Mouse (Mus musculus): ENCODE measurements around the gene Gm45213. TPM values are rescaled to one million over a fixed set of nuclear protein-coding genes. Genes with fewer than 3 reads are reported as not detected.

The Gm45213 gene
- not detected in 2 replicates for polyA plus RNA-seq (2016; fragmentation: Nextera tagmentation; extraction: Ambion mirVana)

DNA sequence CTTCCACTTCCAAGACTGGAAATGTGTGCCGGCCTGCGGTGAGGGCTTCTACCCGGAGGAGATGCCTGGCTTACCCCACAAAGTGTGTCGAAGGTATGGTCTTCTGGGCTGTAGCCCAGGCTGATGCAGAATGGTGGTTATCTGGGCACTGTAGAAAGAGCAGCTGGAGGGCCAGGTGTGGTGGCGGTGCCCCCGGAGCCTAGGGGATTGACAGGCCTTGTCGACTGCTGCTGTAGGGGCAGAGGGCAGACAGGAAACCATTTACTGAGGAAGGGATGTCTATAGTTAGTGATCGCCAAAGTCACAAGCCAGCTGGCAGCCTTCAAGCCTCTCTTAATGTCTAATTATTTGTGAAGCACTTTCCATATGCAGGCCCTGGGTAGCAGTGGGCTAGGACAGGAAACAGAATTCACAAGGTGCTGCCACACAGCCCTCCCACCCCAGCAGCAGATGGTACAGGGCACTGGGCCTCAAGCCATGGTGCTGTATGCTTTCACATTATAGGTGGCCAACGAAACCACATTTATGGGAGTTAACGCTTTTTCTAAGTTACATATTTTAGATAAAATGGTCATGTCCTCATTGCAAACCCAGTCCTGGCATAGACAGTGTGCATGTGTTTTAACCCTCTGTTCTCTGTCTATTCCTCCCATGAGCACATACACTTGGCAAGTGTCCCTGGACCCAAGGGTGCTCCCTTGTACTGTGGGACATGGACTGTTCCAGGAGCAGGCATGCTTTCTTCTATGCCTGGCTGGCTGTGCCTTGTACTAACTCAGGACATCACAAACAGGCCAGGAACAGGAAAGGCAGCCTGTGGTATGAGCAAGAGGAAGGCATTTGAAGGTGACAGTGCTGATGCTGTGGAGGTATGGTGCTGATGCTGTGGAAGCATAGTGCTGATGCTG is at the start of gene Gm45213:
Gm45213 (plus strand) TSS at position 51 of the 908 bp plus-strand sequence.
- H3K27ac ChIP-seq (replicated peaks): no peak within 1 kb of the TSS
- H3K4me3 ChIP-seq: no peak within 1 kb of the TSS
- WGBS: 76% methylated on average over 10 of the region's 10 CpGs
- H3K36me3 ChIP-seq (replicated peaks): no peaks in the 10 kb centered on the region
- no peaks in the 10 kb centered on the region for H3K9me3 ChIP-seq
- peaks cover 13% of the 10 kb centered on the region for H3K27me3 ChIP-seq (replicated peaks; ENCODE audit: low read depth, poor library complexity, severe bottlenecking)
- H3K4me1 ChIP-seq: peaks cover 58% of the 10 kb centered on the region
- peak; percentile 21 for DNase-seq (ENCODE audit: low spot score)

GRCm38 (mm10) chr7:66001035-66001754 is 42.2 kb upstream of the Gm45213 start:
- no peak overlapping the region for H3K4me3 ChIP-seq
- WGBS: 89% methylated on average over 16 of the region's 16 CpGs
- peaks cover 8% of the 10 kb centered on the region; the same call in 1 of the 2 replicates for H3K9me3 ChIP-seq
- no peaks in the 10 kb centered on the region for H3K36me3 ChIP-seq (replicated peaks)
- no peaks in the 10 kb centered on the region for H3K27me3 ChIP-seq (replicated peaks; ENCODE audit: low read depth, poor library complexity, severe bottlenecking)
- peaks cover 10% of the 10 kb centered on the region for H3K4me1 ChIP-seq
- H3K27ac ChIP-seq (replicated peaks): no peak overlapping the region
- DNase-seq (ENCODE audit: low spot score): no peak

- Histone ChIP-seq H3K27me3 (replicated peaks; ENCODE audit: low read depth, poor library complexity, severe bottlenecking) (no peaks in the 10 kb centered on the region), H3K4me3 (no peak overlapping the region), H3K27ac (replicated peaks) (no peak overlapping the region), H3K36me3 (replicated peaks) (no peaks in the 10 kb centered on the region), H3K4me1 (peaks cover 10% of the 10 kb centered on the region), H3K9me3 (peaks cover 8% of the 10 kb centered on the region; the same call in 1 of the 2 replicates)
- WGBS: 75% methylated on average over 3 of the region's 3 CpGs
- DNase-seq (ENCODE audit: low spot score): no peak
Measured at GRCm38 (mm10) chr7:66001797-66002196, 41.6 kb upstream of the Gm45213 start.

DNA sequence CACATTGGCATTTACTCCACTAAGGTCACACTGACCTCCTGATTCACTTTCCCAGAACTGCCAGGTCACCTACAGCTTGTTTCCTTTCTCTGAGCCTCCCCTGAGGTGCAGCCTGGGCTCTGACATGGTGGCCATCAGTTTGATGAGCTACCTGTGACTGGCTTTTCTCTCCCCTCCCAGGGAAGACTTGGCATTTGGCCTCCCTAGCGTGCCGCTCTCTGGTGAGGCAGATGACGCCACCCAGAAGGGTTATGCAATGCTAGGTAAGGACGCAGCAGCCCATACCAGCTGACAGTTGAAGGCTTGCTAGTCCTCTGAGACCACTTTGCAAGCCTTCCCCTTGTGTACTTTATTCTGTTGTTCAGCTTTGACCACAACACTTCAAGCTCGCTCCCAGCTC is 40.0 kb upstream of the Gm45213 start:
- H3K27ac ChIP-seq (replicated peaks): no peak overlapping the region

DNA sequence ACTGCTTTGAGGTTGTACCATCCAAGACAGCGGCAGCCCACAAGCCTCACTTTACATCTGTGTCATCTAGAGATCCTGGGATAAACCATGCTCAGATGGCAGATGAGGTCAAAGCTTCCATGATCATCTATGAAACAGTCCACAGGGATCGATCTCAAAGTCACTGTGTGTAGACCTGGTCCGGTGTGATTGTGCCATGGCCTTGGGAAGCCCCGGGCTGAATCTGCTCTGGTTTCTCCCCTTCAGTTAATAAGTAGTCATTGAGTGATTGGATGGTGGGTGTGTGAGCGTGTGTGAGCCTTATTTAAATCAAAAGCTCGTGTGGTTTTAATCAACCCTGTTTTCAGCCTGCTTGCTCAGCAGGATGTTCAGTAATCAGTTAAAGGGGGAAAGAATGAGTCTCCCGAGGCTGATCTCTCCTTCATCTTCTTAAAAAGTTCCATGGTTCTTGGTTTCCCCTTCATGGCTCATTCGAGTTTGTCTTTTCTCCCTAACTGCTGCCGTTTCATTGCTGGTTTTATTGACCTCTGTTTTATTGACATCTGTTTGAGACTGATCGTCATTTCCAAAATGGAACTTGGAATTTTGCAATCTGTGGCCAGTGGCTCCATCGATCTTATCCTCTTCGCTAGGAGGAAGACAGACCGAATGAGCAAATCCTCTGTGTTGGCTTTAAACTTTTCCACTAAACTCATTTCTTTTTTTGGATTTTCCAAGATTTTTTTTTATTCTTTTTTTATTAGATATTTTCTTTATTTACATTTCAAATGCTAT is 39.4 kb upstream of the Gm45213 start:
- peaks cover 5% of the 10 kb centered on the region; the same call in 1 of the 2 replicates for H3K9me3 ChIP-seq
- no peaks in the 10 kb centered on the region for H3K27me3 ChIP-seq (replicated peaks; ENCODE audit: low read depth, poor library complexity, severe bottlenecking)
- H3K27ac ChIP-seq (replicated peaks): no peak overlapping the region
- peaks cover 10% of the 10 kb centered on the region for H3K4me1 ChIP-seq
- WGBS: 60% methylated on average over 13 of the region's 13 CpGs
- DNase-seq (ENCODE audit: low spot score): peak; percentile 16
- no peak overlapping the region for H3K4me3 ChIP-seq
- no peaks in the 10 kb centered on the region for H3K36me3 ChIP-seq (replicated peaks)

More for the DNA sequence above, 40.0 kb upstream of the Gm45213 start:
- Histone ChIP-seq H3K27me3 (replicated peaks; ENCODE audit: low read depth, poor library complexity, severe bottlenecking) (no peaks in the 10 kb centered on the region), H3K9me3 (peaks cover 8% of the 10 kb centered on the region; the same call in 1 of the 2 replicates), H3K4me3 (no peak overlapping the region), H3K36me3 (replicated peaks) (no peaks in the 10 kb centered on the region), H3K4me1 (peaks cover 10% of the 10 kb centered on the region)
- 90% methylated on average over 5 of the region's 5 CpGs for WGBS
- no peak for DNase-seq (ENCODE audit: low spot score)

- 87% methylated on average over 10 of the region's 10 CpGs for WGBS
- DNase-seq (ENCODE audit: low spot score): no peak
- H3K4me3 ChIP-seq: no peak overlapping the region
Measured at GRCm38 (mm10) chr7:66005066-66005465, 38.3 kb upstream of the Gm45213 start.

GRCm38 (mm10) chr7:66008161-66008891 is 35.1 kb upstream of the Gm45213 start:
- DNase-seq (ENCODE audit: low spot score): no peak
- Histone ChIP-seq H3K9me3 (no peaks in the 10 kb centered on the region), H3K4me1 (peaks cover 14% of the 10 kb centered on the region), H3K36me3 (replicated peaks) (no peaks in the 10 kb centered on the region), H3K4me3 (no peak overlapping the region), H3K27ac (replicated peaks) (no peak overlapping the region), H3K27me3 (replicated peaks; ENCODE audit: low read depth, poor library complexity, severe bottlenecking) (no peaks in the 10 kb centered on the region)
- 90% methylated on average over 11 of the region's 11 CpGs for WGBS

More at GRCm38 (mm10) chr7:66005066-66005465, 38.3 kb upstream of the Gm45213 start:
- no peaks in the 10 kb centered on the region for H3K36me3 ChIP-seq (replicated peaks)
- H3K27me3 ChIP-seq (replicated peaks; ENCODE audit: low read depth, poor library complexity, severe bottlenecking): no peaks in the 10 kb centered on the region
- peaks cover 10% of the 10 kb centered on the region for H3K4me1 ChIP-seq
- H3K9me3 ChIP-seq: no peaks in the 10 kb centered on the region
- no peak overlapping the region for H3K27ac ChIP-seq (replicated peaks)

- Histone ChIP-seq H3K4me3 (no peak overlapping the region), H3K36me3 (replicated peaks) (no peaks in the 10 kb centered on the region), H3K27me3 (replicated peaks; ENCODE audit: low read depth, poor library complexity, severe bottlenecking) (no peaks in the 10 kb centered on the region), H3K27ac (replicated peaks) (no peak overlapping the region), H3K9me3 (no peaks in the 10 kb centered on the region), H3K4me1 (peaks cover 10% of the 10 kb centered on the region)
- 87% methylated on average over 16 of the region's 16 CpGs for WGBS
- no peak for DNase-seq (ENCODE audit: low spot score)
Measured at GRCm38 (mm10) chr7:66008892-66009273, 34.5 kb upstream of the Gm45213 start.

DNA sequence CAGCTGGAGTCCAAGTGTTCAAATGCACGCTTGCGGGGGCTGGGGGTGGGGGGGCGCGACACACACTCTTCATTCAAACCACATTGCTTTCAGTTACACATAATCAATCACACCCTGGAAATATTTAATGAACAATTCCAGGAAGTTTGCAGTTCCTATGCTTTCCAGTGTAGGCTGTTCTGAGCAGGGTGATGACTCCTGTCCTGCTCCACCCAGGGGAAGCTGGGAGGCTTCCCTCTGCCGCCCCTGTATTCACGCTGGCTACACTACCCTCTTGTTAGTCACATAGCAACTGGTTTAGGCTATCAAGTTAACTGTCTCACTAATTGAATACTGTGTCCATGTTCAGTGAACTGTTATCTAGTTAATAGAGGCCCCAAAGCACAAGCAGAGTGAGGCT is 32.9 kb upstream of the Gm45213 start:
- no peaks in the 10 kb centered on the region for H3K9me3 ChIP-seq
- DNase-seq (ENCODE audit: low spot score): no peak
- no peak overlapping the region for H3K4me3 ChIP-seq
- WGBS: 84% methylated on average over 6 of the region's 6 CpGs
- H3K27me3 ChIP-seq (replicated peaks; ENCODE audit: low read depth, poor library complexity, severe bottlenecking): no peaks in the 10 kb centered on the region
- H3K27ac ChIP-seq (replicated peaks): no peak overlapping the region
- H3K36me3 ChIP-seq (replicated peaks): no peaks in the 10 kb centered on the region
- peaks cover 7% of the 10 kb centered on the region for H3K4me1 ChIP-seq

GRCm38 (mm10) chr7:66027747-66028146 is 15.7 kb upstream of the Gm45213 start:
- Histone ChIP-seq H3K4me1 (peaks cover 28% of the 10 kb centered on the region), H3K27ac (replicated peaks) (no peak overlapping the region), H3K9me3 (no peaks in the 10 kb centered on the region), H3K4me3 (no peak overlapping the region), H3K36me3 (replicated peaks) (no peaks in the 10 kb centered on the region), H3K27me3 (replicated peaks; ENCODE audit: low read depth, poor library complexity, severe bottlenecking) (peaks cover 20% of the 10 kb centered on the region; the same call in 1 of the 2 replicates)
- WGBS: 80% methylated on average over 2 of the region's 2 CpGs
- DNase-seq (ENCODE audit: low spot score): no peak

GRCm38 (mm10) chr7:66028766-66029512 is 14.5 kb upstream of the Gm45213 start:
- DNase-seq (ENCODE audit: low spot score): peak; percentile 63
- H3K27me3 ChIP-seq (replicated peaks; ENCODE audit: low read depth, poor library complexity, severe bottlenecking): peaks cover 20% of the 10 kb centered on the region; the same call in 1 of the 2 replicates
- no peaks in the 10 kb centered on the region for H3K9me3 ChIP-seq
- H3K4me1 ChIP-seq: peaks cover 32% of the 10 kb centered on the region
- H3K27ac ChIP-seq (replicated peaks): peak overlapping the region; percentile 30; the same call in 1 of the 2 replicates
- no peaks in the 10 kb centered on the region for H3K36me3 ChIP-seq (replicated peaks)
- H3K4me3 ChIP-seq: no peak overlapping the region
- WGBS: 40% methylated on average over 6 of the region's 6 CpGs
